Mouse (Mus musculus) cerebellum, adult 8-10 months (tissue): Measurements from ENCODE around the gene Hba-x.
"Not testable (repeated sequence)": the region's sequence is repeated elsewhere in the genome, so short reads cannot be mapped to it uniquely, and the experiment has no call there.

Source experiments
- DNase-seq: peaks from one replicate; pipeline ENCODE4 v3.0.0; 2022

Gene Hba-x

GRCm38 (mm10) chr11:32286695-32287492 lies 10.7 kb downstream of the Hba-x start, which contains the start of gene Hbq1b:
Gene Hbq1b (plus strand): TSS chr11:32286965.
- DNase-seq: peak; percentile 83

GRCm38 (mm10) chr11:32287493-32287825 lies 11.3 kb downstream of the Hba-x start:
- DNase-seq: no peak

- DNase-seq: not testable (repeated sequence)
Observed at GRCm38 (mm10) chr11:32292819-32293218, 16.6 kb downstream of the Hba-x start.

GRCm38 (mm10) chr11:32293479-32293878 lies 17.3 kb downstream of the Hba-x start:
- not testable (repeated sequence) for DNase-seq

- not testable (repeated sequence) for DNase-seq
Observed at GRCm38 (mm10) chr11:32296203-32296602, 20.0 kb downstream of the Hba-x start, which contains the start of gene Hba-a2. Gene Hba-a2 (plus strand): TSS chr11:32296489.

- not testable (repeated sequence) for DNase-seq
Observed at GRCm38 (mm10) chr11:32297417-32297816, 21.2 kb downstream of the Hba-x start.

- DNase-seq: no peak
Observed at GRCm38 (mm10) chr11:32297866-32298531, 21.8 kb downstream of the Hba-x start.

- no peak for DNase-seq
Observed at GRCm38 (mm10) chr11:32298532-32298918, 22.3 kb downstream of the Hba-x start.

GRCm38 (mm10) chr11:32299865-32300264 lies 23.7 kb downstream of the Hba-x start, which contains the start of gene Hbq1a:
Gene Hbq1a (plus strand): TSS chr11:32300069.
- peak; percentile 61 for DNase-seq

- no peak for DNase-seq
Observed at GRCm38 (mm10) chr11:32300279-32301267, 24.4 kb downstream of the Hba-x start.

- DNase-seq: no peak
Observed at GRCm38 (mm10) chr11:32301506-32301905, 25.3 kb downstream of the Hba-x start.

- DNase-seq: no peak
Observed at GRCm38 (mm10) chr11:32302824-32303419, 26.7 kb downstream of the Hba-x start.

GRCm38 (mm10) chr11:32303455-32303854 lies 27.3 kb downstream of the Hba-x start:
- no peak for DNase-seq

- DNase-seq: no peak
Observed at GRCm38 (mm10) chr11:32307006-32307405, 30.8 kb downstream of the Hba-x start.

GRCm38 (mm10) chr11:32309446-32309845 lies 33.2 kb downstream of the Hba-x start:
- DNase-seq: no peak

GRCm38 (mm10) chr11:32309928-32310327 lies 33.7 kb downstream of the Hba-x start:
- no peak for DNase-seq

- DNase-seq: no peak
Observed at GRCm38 (mm10) chr11:32316009-32316408, 39.8 kb downstream of the Hba-x start.

- no peak for DNase-seq
Observed at GRCm38 (mm10) chr11:32320507-32321195, 44.5 kb downstream of the Hba-x start.

- peak; percentile 27 for DNase-seq
Observed at GRCm38 (mm10) chr11:32321196-32321565, 45.0 kb downstream of the Hba-x start.

- peak; percentile 80 for DNase-seq
Observed at GRCm38 (mm10) chr11:32324609-32325008, 48.4 kb downstream of the Hba-x start.
